Comparison of ENCODE assay signal across 11 mouse cellular contexts in genomic region chr14:47747536-47747935, GRCm38 (mm10).
DNase-seq lines count a peak whose midpoint lies in the region; ATAC-seq lines count a peak whose summit lies in the region.
"Had no signal": no experiment of that assay in that cellular context is flagged by ENCODE, and none has a peak within 500 bp of the region (broad histone marks: within the 10 kb centered on the region; RNA-seq: fewer than 3 reads in every experiment).

No protein-coding gene starts in this region.

- peak; percentile 20 for DNase-seq in urinary bladder, postnatal 14 days (ENCODE audit: low spot score)
- DNase-seq in urinary bladder, postnatal 10 days (ENCODE audit: low spot score): no peak
- DNase-seq in natural killer cell, adult 2 months (ENCODE audit: low spot score in 2 of 2): no peak
- DNase-seq in testis, postnatal 14 days (ENCODE audit: low spot score): no peak
- DNase-seq: cerebellum, adult 18-20 months; thymus, postnatal 36 days had no signal

- H3K4me2 ChIP-seq in heart, embryonic 11.5 days: peak overlapping the region; percentile 45
- no peak overlapping the region for H3K4me2 ChIP-seq in limb, embryonic 15.5 days
- no peak overlapping the region for H3K4me2 ChIP-seq in midbrain, embryonic 13.5 days (replicated peaks)

- no peaks in the 10 kb centered on the region for H3K36me3 ChIP-seq in heart, embryonic 11.5 days (ENCODE audit: control insufficient read depth, insufficient read depth, low read length)
- no peaks in the 10 kb centered on the region for H3K36me3 ChIP-seq in limb, embryonic 15.5 days
- H3K36me3 ChIP-seq in midbrain, embryonic 13.5 days: 0 out of 2 replicates have a peak, but pooled peaks cover 3% of the 10 kb centered on the region

- H3K4me3 ChIP-seq in heart, embryonic 11.5 days (ENCODE audit: low read depth, low read length): no peak overlapping the region
- H3K4me3 ChIP-seq in limb, embryonic 15.5 days: no peak overlapping the region
- H3K4me3 ChIP-seq in midbrain, embryonic 13.5 days (replicated peaks): no peak overlapping the region

- 25% methylated on average over 9 of the region's 9 CpGs for WGBS in heart, embryonic 11.5 days (ENCODE audit: insufficient replicate concordance)
- 32% methylated on average over 9 of the region's 9 CpGs for WGBS in limb, embryonic 15.5 days
- 85% methylated on average over 9 of the region's 9 CpGs for WGBS in midbrain, embryonic 13.5 days

- peaks cover 18% of the 10 kb centered on the region for H3K4me1 ChIP-seq in heart, embryonic 11.5 days (ENCODE audit: control insufficient read depth, insufficient read depth, low read length)
- peaks cover 34% of the 10 kb centered on the region for H3K4me1 ChIP-seq in limb, embryonic 15.5 days
- H3K4me1 ChIP-seq in midbrain, embryonic 13.5 days (replicated peaks): no peaks in the 10 kb centered on the region

- H3K9me3 ChIP-seq in heart, embryonic 11.5 days (replicated peaks; ENCODE audit: control insufficient read depth, low read length): no peaks in the 10 kb centered on the region
- H3K9me3 ChIP-seq in limb, embryonic 15.5 days: no peaks in the 10 kb centered on the region
- no peaks in the 10 kb centered on the region for H3K9me3 ChIP-seq in midbrain, embryonic 13.5 days

- no peaks in the 10 kb centered on the region for H3K27me3 ChIP-seq in heart, embryonic 11.5 days (ENCODE audit: control insufficient read depth, insufficient read depth, low read length)
- H3K27me3 ChIP-seq in limb, embryonic 15.5 days: no peaks in the 10 kb centered on the region
- H3K27me3 ChIP-seq in midbrain, embryonic 13.5 days: no peaks in the 10 kb centered on the region

- peak overlapping the region; percentile 50 for H3K9ac ChIP-seq in heart, embryonic 11.5 days (ENCODE audit: low read depth, low read length)
- H3K9ac ChIP-seq in limb, embryonic 15.5 days: no peak overlapping the region
- H3K9ac ChIP-seq in midbrain, embryonic 13.5 days (replicated peaks): no peak overlapping the region

- ATAC-seq in heart, embryonic 11.5 days (replicated peaks; ENCODE audit: insufficient number of reproducible peaks, low FRiP score, low TSS enrichment): peak; percentile 40; the same call in 1 of the 2 replicates
- no peak for ATAC-seq in limb, embryonic 15.5 days (ENCODE audit: insufficient number of reproducible peaks, low FRiP score, low TSS enrichment, low read depth)
- ATAC-seq in midbrain, embryonic 13.5 days: no peak
- ATAC-seq: forebrain, embryonic 16.5 days had no signal

- peak overlapping the region; percentile 74 for H3K27ac ChIP-seq in heart, embryonic 11.5 days (ENCODE audit: low read depth, low read length)
- peak overlapping the region; percentile 70 for H3K27ac ChIP-seq in limb, embryonic 15.5 days
- no peak overlapping the region for H3K27ac ChIP-seq in midbrain, embryonic 13.5 days
- H3K27ac ChIP-seq: macrophage had no signal
